Mouse (Mus musculus) intestine, embryonic 16.5 days (tissue): ENCODE data around the gene Terb2. TPM values are rescaled to one million over a fixed set of nuclear protein-coding genes. Genes with fewer than 3 reads are reported as not detected.

ENCODE experiments used
- ATAC-seq: fragments of 200-750 bp; cut with Nextera tagmentation; 2 replicates; pipeline ENCODE4 v1.8.0; 2017; ENCODE audit warnings: moderate TSS enrichment, moderate library complexity
- H3K27ac ChIP-seq: fragments of 300-500 bp; sonication (generic); 2 replicates; pipeline ENCODE4 v1.5.1; 2014; ENCODE audit warnings: mild to moderate bottlenecking, low read length
- H3K27me3 ChIP-seq: fragments of 300-500 bp; sonication (generic); replicated peaks from 2 replicates; pipeline ENCODE4 v1.6.1; 2014; ENCODE audit warnings: low read length, control low read depth, mixed read lengths; ENCODE audit not compliant: control insufficient read depth, insufficient read depth
- H3K36me3 ChIP-seq: fragments of 300-500 bp; sonication (generic); 2 replicates; pipeline ENCODE4 v1.6.1; 2014; ENCODE audit warnings: low read length, control low read depth; ENCODE audit not compliant: control insufficient read depth, insufficient read depth
- H3K4me1 ChIP-seq: fragments of 300-500 bp; sonication (generic); 2 replicates; pipeline ENCODE4 v1.6.1; 2014; ENCODE audit warnings: low read length, control low read depth, mixed read lengths; ENCODE audit not compliant: control insufficient read depth, insufficient read depth
- H3K4me2 ChIP-seq: fragments of 300-500 bp; sonication (generic); 2 replicates; pipeline ENCODE4 v1.6.1; 2014; ENCODE audit warnings: low read depth, low read length, control low read depth
- H3K4me3 ChIP-seq: fragments of 300-500 bp; sonication (generic); 2 replicates; pipeline ENCODE4 v1.5.1; 2014; ENCODE audit warnings: mild to moderate bottlenecking, low read length
- H3K9ac ChIP-seq: fragments of 300-500 bp; sonication (generic); 2 replicates; pipeline ENCODE4 v1.6.1; 2014; ENCODE audit warnings: low read depth, low read length
- H3K9me3 ChIP-seq: fragments of 300-500 bp; sonication (generic); 2 replicates; pipeline ENCODE4 v1.6.1; 2016; ENCODE audit warnings: low read length, control low read depth; ENCODE audit not compliant: control insufficient read depth
- WGBS: fragments of 180-500 bp; shearing (Covaris S2); extraction: QIAGEN DNeasy Blood & Tissue Kit; methylation state at CpG from one replicate; pipeline ENCODE4 v1.1.7; 2014; 5-methylcytosine and 5-hydroxymethylcytosine counted together
- polyA plus RNA-seq: library from polyadenylated mRNA; unstranded; fragments of >200 nt; fragmentation: Nextera tagmentation; extraction: Ambion mirVana; gene quantifications from 2 replicates; pipeline ENCODE4 v1.2.1, GENCODE M21; 2015

The Terb2 gene
- polyA plus RNA-seq, 1 experiment from 2014 or later: not detected

DNA sequence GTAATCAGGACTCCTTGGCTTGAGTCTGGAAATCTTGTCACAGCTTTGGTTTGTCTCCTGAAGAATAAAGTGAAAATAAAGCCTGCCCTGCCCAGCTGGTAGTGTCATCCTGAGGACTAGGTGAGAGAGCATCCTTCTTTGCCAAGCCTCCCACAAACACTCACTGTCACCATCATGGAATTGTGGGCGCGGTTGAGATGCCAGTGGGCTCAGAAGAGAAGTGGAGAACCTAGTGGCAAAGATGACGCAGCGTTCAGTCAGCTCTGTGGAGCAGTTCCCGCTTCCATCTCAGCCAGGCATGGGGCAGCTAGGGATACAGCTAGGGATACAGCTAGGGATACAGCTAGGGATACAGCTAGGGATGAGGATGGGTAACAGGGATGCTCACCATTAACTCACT, 69.9 kb downstream of the Terb2 start:
- Histone ChIP-seq H3K27ac (no peak overlapping the region), H3K9me3 (no peaks in the 10 kb centered on the region), H3K4me2 (no peak overlapping the region), H3K9ac (no peak overlapping the region), H3K4me1 (peaks cover 2% of the 10 kb centered on the region; the same call in 1 of the 2 replicates), H3K36me3 (no peaks in the 10 kb centered on the region), H3K27me3 (no peaks in the 10 kb centered on the region), H3K4me3 (no peak overlapping the region)
- ATAC-seq: no peak
- 93% methylated on average over 5 of the region's 5 CpGs for WGBS

Other genes with a start within 250 kb of the Terb2 start
- gene Ctdspl2, start 230.3 kb upstream of the Terb2 start, polyA plus RNA-seq: 31.8 and 34.9 TPM in 2 replicates
- gene Mageb3, start 230.2 kb upstream of the Terb2 start, polyA plus RNA-seq: 0.09 and 0.16 TPM in 2 replicates
- 9.4 and 10.3 TPM in 2 replicates for gene Eif3j1, start 157.7 kb upstream of the Terb2 start, polyA plus RNA-seq
- gene Spg11, start 67.9 kb upstream of the Terb2 start, polyA plus RNA-seq: 7.0 and 7.6 TPM in 2 replicates
- 385 and 440 TPM in 2 replicates for gene B2m, start 38.6 kb upstream of the Terb2 start, polyA plus RNA-seq
- gene Trim69, start 25.6 kb upstream of the Terb2 start, polyA plus RNA-seq: not detected in 2 replicates
- gene Patl2, start 83 bp upstream of the Terb2 start, polyA plus RNA-seq: 0.07 TPM in 1 of 2 replicates, not detected in the other
- gene Sord, start 48.5 kb downstream of the Terb2 start, polyA plus RNA-seq: 90.2 and 104 TPM in 2 replicates
- 0.06 and 0.07 TPM in 2 replicates for gene Duox2, start 112.2 kb downstream of the Terb2 start, polyA plus RNA-seq
- gene Duoxa2, start 112.6 kb downstream of the Terb2 start, polyA plus RNA-seq: 0.16 and 0.24 TPM in 2 replicates
- gene Duoxa1, start 127.5 kb downstream of the Terb2 start, polyA plus RNA-seq: not detected in 2 replicates
- 0.06 TPM in 1 of 2 replicates, not detected in the other for gene Duox1, start 129.4 kb downstream of the Terb2 start, polyA plus RNA-seq
- 1.9 and 2.2 TPM in 2 replicates for gene Shf, start 182.9 kb downstream of the Terb2 start, polyA plus RNA-seq
- gene Slc28a2, start 240.2 kb downstream of the Terb2 start, polyA plus RNA-seq: 93.5 and 105 TPM in 2 replicates